Mouse (Mus musculus): ENCODE data around the gene Tcp1.

DNA sequence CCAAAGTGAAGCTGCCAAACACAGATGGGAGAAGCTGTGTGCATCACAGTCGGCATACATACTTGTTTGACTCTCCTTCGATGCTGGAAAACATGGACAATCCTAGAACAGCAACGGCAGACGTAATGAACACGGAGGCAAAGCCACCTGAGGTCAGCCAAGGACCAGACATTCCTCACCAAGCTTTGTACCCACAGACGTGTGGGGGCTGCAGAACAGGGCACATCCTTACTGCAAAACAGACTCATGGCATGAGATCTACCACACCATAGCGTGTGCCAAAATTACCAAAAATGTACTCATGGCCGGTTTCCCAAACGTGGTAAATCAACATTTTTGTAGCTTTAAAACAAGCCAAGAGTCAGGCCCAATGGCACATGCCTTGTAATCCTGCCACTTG lies 9.1 kb upstream of the Tcp1 start:
- TF ChIP-seq CTCF (conservative IDR thresholded peaks at IDR 0.05; ENCODE audit: low read length) = no peak
- TF ChIP-seq NANOG (IDR thresholded peaks at IDR 0.05; ENCODE audit: borderline replicate concordance, low read length) = no peak

Measured in E14TG2a.4 (cell line).